Mouse (Mus musculus): ENCODE results near the gene Tmed6.
A peak's percentile ranks its signal among the peaks of the same experiment; 100 is the strongest.

- TF ChIP-seq CTCF (IDR thresholded peaks at IDR 0.05; ENCODE audit: control insufficient read depth, insufficient read depth, insufficient read length): no peak
- peak; percentile 43 for TF ChIP-seq MAX (IDR thresholded peaks at IDR 0.05)
These were observed 31.1 kb upstream of the Tmed6 start, which contains the start of gene Terf2 for GRCm38 (mm10) chr8:107096366-107097036.
